Mouse (Mus musculus) embryo, embryonic 11.5 days (tissue): Measurements from ENCODE around the gene Uba3.
A peak's percentile ranks its signal among the peaks of the same experiment; 100 is the strongest.

Source experiments
- DNase-seq: peaks from one replicate; pipeline ENCODE4 v3.0.0-alpha.2; 2012; ENCODE audit warnings: low read depth, low spot score

Uba3 gene

DNA sequence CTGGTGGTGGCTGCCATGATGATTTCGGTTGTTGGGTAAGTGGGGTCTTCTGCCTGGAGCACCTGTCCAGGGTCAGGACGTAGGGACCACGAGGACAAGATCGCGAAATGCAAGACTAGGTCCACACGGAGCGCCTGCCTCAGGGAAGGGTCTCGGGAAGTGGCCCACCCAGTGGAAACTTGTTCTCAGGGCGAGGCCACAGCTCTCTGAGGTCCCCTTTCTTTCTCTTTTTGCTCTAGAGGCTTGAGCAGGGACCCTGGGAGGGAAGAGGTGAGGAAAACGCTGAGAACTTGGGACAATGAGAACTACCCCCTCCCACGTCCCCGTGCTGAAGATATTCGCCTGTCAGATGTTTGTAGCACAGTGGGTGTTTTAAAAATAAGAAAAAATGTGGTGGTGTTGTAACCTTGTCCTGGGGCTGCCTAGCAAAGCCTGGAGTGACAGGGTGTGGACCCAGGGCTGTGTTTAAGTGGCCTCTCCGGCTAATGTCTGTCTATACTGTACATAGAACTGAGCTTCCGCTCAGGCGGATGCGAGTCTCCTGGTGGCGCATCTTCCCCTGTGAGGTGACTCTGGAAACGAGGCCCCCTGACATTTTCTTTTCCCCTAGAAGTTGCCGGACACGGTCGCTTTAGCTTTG is 5.6 kb upstream of the Uba3 start:
- DNase-seq, result no peak

DNA sequence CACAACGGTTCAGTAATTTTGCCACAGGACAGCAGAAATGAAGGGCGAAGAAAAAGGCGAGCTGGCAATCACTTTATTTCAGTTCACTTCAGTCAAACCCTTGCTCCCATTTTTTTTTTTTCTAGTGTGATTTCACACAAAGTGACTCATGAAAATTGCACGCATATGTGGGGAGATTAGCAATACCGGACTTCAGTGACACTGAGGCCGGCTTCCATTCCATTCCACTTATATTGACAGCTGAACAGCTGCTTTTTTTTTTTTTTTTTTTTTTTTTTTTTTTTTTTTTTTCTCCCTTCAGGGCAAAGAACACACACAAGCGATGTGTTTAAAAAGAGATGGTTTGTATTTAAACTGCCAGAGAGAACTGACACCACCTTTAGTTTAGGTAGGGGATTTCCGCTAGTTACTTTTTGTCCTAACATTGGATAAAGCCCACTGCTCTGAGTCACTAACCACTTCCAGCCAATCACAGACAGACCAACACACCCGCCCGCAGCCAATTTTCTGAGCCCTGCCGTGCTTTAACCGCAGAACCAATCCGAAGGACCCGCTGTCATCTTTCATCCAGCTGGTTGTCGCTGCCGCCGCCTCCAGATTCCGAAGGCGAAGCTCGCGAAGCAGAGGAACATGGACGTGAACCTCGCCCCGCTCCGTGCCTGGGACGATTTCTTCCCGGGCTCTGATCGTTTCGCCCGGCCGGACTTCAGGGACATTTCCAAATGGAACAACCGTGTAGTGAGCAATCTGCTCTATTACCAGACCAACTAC is 4.9 kb upstream of the Uba3 start, which contains the start of gene Arl6ip5:
Arl6ip5 (plus strand) TSS at position 499 of the 771 bp plus-strand sequence.
- DNase-seq, result peak; percentile 81

DNA sequence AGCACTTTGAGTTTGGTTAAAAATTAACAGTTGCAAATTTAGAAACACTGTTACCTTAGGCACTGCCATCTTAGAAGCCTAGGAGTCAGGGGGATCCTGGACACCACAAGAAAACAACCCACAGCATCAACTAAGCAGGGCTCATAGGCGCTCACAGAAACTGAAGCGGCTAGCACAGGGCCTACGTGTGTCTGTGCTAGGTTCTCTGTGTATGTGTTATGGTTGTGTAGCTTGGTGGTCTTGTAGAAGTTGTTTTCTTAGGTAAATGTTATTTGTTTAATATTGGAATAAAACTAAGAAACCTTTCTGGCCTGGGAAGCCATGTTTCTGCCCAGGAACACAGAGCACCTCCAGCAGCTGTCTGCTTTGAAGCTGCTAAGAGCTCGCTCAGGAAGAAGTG is 4.3 kb upstream of the Uba3 start:
- no peak for DNase-seq

DNA sequence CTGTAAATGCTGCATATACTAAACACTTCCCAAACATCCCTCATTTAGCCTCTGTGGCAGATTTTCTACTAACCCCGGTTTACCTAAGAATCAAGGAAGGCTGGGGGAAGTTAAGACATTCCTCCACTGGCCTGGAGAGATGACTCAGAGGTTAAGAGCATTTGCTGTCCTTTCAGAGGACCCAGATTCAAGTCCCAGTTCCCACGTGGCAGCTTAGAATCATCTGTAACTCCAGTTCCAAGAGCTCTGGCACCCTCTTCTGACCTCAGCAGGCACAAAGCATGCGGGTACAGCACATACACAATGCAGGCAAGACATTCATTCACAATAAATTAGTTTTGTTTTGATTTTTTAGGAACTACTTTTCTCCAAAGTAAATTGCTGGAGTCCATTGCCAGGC is 3.8 kb upstream of the Uba3 start:
- no peak for DNase-seq

DNA sequence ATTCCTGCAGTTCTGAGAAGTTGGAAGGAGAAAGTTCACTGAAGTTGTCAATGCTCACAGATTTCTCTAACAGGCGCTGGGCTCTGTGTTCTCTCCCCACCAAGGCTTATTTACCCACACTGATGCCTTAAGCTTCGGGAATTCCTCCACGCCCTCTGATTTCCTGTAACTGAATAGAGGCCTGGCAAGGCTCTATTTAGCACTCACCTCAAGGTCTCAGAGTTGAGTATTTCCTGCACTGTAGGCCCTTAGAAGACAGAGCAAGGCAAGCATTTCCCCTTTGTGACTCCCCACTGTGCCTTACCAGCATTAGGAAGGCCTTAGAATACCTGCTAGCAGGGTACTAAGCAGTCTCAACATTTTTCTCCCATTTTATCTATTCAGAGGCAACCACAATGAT is 3.0 kb upstream of the Uba3 start:
- no peak for DNase-seq

- DNase-seq, result no peak
Observed at GRCm38 (mm10) chr6:97207085-97207484, 1.6 kb upstream of the Uba3 start.

- no peak for DNase-seq
Observed at GRCm38 (mm10) chr6:97204952-97205351, 495 bp downstream of the Uba3 start.

- DNase-seq, result no peak
Observed at GRCm38 (mm10) chr6:97204252-97204869, 1.1 kb downstream of the Uba3 start.

GRCm38 (mm10) chr6:97202477-97202876 is 3.0 kb downstream of the Uba3 start:
- DNase-seq, result no peak

DNA sequence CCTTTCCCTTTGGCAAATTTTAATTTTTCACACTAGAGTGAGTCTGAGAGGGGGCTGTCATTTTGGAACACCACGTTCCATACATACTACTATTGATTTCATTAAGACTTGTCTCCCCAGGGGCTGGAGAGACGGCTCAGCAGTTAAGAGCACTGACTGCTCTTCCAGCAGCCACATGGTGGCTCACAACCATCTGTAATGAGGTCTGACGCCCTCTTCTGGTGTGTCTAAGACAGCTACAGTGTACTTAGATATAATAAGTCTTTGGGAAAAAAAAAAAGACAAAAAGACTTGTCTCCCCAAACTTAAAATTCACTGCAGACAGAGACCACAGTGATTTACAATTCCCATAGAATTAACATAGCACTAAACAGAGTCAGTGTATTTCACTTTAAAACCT is 5.0 kb downstream of the Uba3 start:
- no peak for DNase-seq

- DNase-seq, result no peak
Observed at GRCm38 (mm10) chr6:97179367-97179828, 26.0 kb downstream of the Uba3 start.

- peak; percentile 92 for DNase-seq
Observed at GRCm38 (mm10) chr6:97178491-97179366, 26.7 kb downstream of the Uba3 start, which contains the start of gene Tmf1. Tmf1 (minus strand) TSS chr6:97179122.

DNA sequence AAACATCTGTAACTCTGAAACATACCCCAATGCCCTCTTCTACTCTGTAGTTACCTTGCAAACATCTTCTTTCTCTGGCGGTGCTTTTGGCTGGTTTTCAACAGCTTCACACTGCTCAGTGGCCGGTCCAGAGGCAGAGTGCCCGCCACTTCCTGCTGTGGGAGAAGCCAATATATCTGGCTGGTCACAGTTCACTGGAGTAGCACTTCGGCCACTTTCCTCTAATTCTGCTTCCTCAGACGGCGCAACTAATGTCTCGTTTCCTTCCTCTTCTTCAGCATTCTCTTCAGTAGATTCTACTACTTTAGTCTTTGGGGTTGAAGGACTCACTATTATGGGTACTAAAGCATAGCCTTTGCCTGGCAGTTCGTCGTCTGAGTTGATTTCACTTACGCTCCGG is 29.7 kb downstream of the Uba3 start:
- no peak for DNase-seq

DNA sequence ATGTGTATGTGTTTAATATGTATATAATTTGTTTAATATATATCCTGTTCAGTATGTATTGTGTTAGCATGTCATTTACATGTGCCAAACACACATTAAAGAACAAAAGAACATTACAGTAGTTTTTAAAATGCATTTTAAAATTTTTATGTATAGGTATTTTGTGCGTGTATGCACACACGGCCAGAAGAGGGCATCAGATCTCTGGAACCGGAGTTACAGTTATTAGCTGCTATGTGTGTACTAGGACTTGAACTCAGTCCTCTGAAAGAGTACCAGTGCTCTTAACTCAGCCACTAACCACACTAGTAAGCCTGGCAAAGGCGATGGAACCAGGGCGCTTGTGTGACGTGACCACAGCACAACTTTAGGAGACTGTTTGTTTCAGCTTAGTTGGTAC is 55.3 kb downstream of the Uba3 start:
- DNase-seq, result no peak

DNA sequence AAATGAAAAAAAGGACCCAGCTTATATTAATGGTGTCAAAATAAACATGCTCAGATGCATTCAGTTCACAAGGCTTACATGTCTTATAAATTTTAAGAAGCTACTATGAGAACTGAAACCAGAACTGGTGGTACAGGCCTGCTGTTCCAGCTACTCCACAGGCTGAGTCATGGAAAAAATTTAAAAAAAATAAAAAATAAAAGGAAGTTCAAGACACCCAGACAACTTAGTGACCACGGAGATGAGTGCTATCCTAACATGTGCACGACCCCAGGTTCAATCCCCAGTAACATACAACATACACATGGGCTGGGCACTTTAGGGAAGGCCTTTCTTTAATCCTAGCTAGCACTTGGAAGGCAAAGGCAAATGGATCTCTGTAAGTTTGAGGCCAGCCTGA is 55.7 kb downstream of the Uba3 start:
- no peak for DNase-seq

DNA sequence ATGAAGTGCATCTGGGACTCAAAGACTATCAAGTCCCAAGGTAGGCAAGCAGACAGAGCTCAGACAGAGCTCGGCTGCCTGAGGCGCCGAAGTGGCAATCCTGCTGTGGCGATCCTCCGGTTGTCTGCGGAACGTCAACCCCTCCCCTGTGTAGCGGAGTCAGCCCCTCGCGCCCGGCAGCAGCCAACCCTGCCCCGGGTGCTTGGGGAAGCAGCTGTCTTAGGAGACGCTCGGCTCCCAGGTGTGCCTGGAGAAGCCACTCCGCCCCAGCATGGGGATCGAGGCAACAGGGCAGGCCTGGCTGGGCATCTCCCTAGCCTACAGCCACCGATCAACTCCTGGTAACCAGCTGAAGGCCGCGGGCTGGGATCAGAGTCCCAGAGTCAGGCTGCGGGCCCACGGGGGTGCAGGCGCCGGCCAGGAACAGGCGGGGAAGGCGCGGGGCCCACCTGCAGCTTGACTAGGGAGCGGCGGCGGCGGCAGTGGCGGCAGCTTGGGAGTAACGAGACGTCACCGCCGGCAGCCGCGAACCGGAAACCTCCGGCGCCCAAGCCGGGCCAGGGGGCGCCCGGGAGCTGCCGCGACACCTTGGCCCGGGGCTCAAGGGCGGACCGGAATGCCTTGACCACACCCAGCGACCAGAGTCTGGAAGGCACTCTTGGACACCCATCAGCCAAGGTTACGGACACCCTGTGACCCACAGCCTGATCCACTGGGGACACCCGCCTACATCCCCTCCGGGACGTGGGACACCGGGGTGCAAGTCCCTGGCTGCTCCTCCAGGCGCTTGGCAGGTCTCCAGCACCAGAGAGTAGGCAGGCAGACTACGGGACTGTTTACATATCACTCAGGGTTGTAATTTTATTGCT is 56.8 kb downstream of the Uba3 start, which contains the start of gene Eogt:
Eogt (minus strand) TSS at position 800 of the 869 bp plus-strand sequence.
- no peak for DNase-seq

DNA sequence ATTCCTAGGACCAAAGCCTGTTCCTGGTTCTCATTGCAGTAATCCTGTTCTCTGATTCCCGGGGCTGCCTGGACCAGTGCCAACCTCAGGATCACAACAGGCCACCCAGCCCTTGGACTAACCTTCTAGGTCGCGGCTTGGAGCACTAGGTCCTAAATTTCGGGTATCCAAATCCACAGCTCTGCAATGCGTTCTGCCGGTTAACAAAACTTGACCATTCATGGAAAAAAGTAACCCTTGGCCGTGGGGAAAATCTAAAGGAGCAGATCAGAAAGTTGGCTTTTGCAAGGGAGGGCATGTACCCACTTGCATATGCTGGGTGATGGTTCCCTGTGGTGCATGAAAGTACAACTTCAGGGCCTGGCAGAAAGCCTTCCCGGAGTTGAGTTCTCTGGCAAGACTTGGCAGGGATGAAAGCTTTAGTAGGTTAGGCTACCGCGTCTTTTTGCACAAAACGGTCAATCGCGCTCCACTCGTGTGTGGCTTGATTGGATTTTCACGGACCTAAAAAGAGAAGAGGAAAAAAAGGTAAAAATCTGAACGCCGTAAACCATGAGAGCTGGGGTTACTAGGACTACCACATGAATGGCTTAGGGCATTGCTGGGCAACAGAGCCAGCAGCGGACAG is 57.6 kb downstream of the Uba3 start:
- DNase-seq, result no peak

DNA sequence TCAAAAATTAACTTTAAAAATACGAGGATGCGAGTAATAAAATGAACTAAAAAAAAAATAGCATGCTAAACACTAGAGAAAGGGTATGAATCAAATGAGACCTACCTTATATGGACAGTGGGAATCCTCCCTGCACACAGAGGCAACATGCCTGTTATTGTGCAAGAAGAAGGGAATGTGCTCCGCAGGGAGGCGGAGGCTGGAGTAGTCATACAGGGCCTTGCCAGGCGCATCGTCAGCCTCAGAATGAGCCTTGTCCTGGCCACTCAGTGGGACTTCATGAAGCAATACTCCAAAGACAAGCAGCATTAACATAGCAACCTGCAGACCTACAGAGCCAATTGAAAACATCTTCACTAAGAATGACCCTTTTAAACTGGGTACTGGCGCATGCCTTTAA is 60.3 kb downstream of the Uba3 start:
- no peak for DNase-seq

- DNase-seq, result no peak
Observed at GRCm38 (mm10) chr6:97144359-97144758, 61.1 kb downstream of the Uba3 start.

GRCm38 (mm10) chr6:97142611-97143010 is 62.8 kb downstream of the Uba3 start:
- no peak for DNase-seq
